Mouse (Mus musculus): ENCODE data around the gene Ostm1.

Gene Ostm1

DNA sequence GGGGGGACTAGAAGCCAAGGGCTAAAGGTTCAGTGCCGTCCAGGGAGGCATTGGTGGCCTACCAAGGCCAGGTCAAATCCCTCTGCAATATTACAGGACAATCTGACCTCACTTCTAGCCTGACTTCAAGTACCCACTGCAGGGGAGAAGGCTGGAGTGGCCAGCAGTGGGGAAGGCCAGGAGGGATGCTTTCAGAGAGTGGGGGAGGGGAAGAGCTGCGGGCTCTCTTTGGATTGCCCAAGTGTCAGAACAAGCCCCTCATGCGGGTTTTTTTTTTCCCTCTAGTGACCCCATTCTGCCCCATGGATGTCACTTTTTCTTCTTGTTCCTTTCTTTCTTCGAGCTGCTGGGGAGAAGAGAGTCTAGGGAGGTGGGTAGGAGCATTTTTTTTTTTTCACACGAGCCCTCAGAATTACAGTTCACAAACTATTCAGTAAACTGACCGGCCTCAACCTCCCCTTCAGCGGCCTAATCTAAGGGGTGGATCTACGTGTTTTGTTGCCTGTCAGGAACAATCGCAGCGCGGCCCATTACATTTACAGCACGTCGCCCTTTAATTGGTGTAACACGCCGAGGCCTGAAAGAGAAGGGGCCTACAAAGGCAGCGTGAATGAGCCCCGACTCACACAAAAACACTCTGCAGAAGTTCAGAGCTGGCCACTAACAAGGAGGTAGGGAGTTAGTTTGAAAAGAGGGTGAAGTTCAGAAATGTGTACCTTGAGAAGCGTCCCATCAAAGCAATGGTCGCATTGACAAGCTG lies 47.2 kb downstream of the Ostm1 start:
- DNase-seq = peak; percentile 78

DNA sequence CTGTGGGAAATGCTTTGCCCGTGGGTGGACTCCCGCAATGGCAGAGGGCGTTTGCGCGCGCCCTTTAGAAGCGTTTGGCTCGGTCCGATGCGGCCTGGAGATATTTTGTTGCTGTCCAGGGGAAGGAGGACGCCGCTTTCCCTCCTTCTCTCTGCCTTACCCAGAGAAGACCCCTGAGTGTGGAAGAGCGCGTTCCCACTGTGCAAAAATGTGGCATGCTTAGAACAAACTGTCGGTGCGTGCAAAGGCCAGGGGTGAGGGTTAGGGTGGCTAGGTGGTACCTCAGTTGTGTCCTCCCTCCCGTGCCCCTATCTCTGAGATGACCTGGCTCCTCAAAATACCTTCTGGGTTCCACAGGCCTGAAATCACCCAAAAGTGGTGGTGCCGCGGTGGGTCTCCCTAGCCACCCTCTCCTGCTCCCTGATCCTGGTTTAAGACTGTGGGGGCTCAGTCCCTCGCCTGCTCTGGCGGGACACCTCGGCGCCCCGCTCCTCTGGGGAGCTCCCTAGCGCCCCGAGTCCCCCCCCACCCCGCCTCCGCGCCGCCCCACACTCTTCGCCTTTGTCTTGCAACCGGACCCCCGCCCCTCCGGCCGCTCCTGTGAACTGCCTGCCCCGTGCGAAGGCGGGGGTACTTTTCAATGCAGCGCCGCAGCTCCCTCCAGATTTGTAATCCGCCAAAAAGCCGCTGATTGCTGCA lies 48.3 kb downstream of the Ostm1 start:
- DNase-seq = peak; percentile 45

DNA sequence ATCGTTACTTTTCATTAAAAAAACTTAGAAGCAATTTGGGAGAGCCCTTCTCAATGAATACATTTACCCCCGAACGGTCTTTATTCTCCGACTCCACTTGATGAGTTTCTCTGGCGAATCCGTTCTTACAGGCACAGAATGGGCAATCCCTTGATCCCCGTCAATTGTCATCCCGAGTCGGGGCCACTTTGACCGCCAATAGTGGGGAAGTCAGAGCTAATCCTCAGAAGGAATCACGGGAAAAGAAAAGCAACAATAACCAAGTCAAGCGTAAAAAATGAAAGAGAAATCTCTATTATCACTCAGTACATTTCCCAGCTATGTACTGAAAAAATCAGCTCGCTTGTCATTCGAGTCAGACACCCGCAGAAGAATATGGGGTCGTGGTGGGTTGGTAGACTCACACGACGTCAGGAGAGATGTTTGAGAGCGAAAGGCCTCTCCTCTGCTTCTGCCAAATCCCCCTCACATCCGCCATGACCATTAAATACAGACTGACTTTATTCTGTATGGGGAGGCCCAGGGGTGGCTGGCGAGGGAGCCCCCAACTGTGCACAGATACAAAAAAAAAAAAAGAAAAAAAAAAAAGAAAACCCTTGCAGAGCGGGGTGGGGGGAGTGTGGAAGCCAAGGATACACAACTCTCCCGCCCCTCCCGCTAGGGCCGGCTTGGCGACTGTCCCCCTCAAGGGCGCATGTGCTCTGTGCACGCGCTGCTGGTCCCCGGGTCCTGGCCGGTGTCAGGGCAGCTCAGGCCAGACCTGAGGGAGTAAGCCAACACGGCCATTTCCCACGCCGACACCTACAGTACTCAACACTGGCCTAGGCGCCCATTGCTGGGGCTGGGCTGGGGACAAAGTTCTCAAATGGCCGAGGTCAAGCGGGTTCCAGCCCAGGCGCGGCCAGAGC lies 49.1 kb downstream of the Ostm1 start:
- peak; percentile 61 for DNase-seq

GRCm38 (mm10) chr10:42633361-42634121 lies 49.9 kb downstream of the Ostm1 start:
- DNase-seq = peak; percentile 31

- DNase-seq = peak; percentile 27
Measured at GRCm38 (mm10) chr10:42634122-42634720, 50.6 kb downstream of the Ostm1 start.

- peak; percentile 19 for DNase-seq
Measured at GRCm38 (mm10) chr10:42635046-42635445, 51.4 kb downstream of the Ostm1 start.

DNA sequence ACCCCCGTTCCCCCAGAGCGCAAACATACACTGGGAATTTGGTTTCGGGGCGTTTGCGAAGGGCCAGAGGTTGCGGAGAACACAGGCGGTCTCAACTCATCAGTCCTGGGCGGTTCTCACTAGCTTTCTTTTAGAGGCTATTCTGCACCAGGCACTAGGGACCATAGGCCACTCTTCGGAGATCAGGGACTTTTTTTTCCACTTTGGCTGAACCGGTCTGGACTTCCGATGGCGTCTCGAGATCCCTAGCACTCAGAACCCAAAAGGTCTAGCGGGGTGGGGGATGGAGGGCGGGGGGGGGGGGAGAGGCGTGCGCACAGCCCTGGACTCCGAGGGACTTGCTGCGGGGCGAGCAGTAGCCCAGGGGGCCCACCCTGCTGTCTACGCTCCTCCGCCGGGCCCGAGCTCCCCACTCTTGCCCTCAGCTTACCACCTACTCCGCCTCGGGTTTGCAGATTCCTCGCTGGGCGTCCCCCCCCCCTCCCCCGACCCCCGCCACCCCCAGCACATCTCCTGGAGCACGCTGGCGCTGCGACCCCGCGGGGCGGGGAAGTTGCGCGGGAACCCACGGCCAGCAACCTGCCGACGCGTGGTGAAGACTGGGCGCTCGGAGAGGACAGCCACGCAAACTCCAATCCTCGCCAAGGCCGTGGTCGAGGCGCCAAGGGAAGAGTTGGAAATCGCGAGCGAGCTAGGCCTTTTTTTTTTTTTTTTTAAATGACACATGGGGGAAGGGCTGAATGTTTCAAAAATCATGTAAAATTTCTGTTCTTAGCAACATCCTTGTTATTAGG lies 52.1 kb downstream of the Ostm1 start:
- peak; percentile 50 for DNase-seq

DNA sequence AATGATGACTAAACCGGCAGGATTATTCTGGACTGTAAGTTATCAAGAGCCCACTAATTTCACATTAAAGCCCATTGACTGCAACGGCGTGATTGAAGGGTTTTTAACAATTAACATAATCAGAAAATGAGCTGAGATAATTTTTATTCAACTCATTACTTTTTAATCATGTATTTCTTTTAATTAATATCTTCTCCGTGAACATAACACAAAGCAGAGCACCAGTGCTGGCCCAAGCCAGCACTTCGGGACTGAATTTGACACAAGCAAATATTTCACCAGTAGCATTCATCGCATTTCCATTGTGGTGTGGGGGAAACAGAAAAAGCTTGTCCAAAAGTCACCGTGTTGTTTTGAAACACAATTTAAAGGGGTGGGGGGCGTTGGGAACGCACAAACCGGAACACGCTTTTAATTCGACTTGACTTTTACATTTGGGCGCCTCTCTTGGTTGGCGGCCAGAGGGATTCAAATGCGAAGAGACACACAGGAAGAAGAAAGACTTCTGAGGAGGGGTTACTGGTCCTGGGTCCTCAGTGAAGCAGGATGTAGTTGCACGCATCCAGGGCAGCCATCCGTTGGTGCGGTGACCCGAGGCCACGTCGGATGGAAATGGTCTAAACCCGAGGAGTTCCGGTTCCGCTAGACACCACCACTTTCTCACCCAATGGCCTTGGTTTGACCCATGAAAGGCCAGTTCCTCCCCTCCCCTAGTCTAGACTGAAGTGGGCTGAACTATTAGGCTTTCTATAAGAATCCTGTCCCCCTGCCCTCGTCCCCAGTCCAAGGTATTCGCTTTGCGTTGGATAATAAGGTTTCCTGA lies 52.9 kb downstream of the Ostm1 start:
- peak; percentile 44 for DNase-seq

GRCm38 (mm10) chr10:42637183-42637788 lies 53.7 kb downstream of the Ostm1 start:
- peak; percentile 90 for DNase-seq

- DNase-seq = no peak
Measured at GRCm38 (mm10) chr10:42639856-42640255, 56.2 kb downstream of the Ostm1 start.

- no peak for DNase-seq
Measured at GRCm38 (mm10) chr10:42643638-42644037, 60.0 kb downstream of the Ostm1 start.

DNA sequence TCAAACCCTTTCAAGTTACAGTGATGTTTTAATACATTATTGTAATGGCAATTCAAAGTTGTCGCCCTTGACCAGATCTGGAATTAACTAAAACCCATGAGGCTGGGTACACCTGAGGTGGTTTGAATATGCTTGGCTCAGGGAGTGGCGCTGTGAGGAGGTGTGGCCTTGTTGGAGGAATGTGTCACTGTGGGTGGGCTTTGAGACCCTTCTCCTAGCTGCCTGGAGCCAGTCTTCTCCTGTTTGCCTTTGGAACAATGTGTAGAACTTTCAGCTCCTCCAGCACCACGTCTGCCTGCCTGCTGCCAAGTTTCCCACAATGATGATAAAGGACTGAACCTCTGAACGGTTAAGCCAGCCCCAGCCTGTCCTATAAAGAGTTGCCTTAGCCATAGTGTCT lies 62.7 kb downstream of the Ostm1 start:
- DNase-seq = no peak

DNA sequence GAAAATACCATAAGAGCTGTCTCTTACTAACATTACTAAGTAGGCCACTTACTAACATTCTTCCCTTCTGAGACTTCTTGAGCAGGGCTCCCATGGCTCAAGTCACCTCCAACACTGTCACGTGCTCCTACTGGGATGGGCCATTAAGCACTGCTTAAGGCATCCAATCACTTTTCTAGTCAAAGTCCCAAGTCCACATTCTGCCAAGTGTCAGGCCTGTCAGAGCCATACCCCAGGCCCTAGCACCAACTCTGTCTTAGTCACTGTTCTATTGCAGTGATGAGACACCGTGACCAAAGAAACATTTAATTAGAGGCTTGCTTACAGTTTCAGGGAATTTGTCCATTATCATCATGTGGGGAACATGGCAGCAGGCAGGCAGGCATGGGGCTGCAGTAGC lies 78.3 kb downstream of the Ostm1 start:
- DNase-seq = no peak

- no peak for DNase-seq
Measured at GRCm38 (mm10) chr10:42669970-42670369, 86.3 kb downstream of the Ostm1 start.

GRCm38 (mm10) chr10:42672798-42673197 lies 89.2 kb downstream of the Ostm1 start:
- no peak for DNase-seq

DNA sequence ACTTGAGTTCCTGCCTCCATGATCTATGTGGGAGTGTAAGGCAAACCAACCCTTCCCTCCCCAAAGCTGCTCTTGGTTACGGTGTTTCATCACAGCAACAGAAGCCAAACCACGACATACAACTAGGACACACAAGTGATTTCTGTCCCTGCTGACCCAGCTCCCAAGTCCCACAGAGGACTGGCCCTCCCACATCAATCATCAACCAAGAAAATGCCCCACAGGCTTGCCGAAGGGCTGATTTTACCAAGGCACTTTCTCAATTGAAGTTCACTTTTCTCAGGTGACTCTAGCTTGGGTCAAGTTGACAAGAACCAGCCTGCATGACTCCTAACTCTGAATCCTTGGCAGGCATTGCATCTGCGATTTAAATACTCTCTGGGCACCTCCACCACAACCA lies 91.9 kb downstream of the Ostm1 start:
- no peak for DNase-seq

GRCm38 (mm10) chr10:42678331-42678730 lies 94.7 kb downstream of the Ostm1 start:
- no peak for DNase-seq

DNA sequence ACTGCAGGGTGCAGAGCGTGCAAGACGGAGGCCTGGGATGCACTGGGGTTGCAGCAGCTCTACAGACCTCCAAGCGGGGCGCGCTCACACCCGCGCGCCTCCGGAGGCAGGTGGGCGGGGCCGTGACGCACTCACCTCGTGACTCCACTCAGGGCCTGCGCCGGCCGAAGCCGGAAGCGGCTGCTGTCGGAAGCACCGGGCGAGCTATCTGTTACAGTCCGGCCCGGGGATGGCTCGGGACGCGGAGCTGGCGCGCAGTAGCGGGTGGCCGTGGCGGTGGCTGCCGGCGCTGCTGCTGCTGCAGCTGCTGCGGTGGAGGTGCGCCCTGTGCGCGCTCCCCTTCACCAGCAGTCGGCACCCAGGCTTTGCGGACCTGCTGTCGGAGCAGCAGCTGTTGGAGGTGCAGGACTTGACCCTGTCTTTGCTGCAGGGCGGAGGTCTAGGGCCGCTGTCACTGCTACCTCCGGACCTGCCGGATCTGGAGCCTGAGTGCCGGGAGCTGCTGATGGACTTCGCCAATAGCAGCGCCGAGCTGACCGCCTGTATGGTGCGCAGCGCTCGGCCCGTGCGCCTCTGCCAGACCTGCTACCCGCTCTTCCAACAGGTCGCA lies 95.2 kb downstream of the Ostm1 start:
- DNase-seq = peak; percentile 96

DNA sequence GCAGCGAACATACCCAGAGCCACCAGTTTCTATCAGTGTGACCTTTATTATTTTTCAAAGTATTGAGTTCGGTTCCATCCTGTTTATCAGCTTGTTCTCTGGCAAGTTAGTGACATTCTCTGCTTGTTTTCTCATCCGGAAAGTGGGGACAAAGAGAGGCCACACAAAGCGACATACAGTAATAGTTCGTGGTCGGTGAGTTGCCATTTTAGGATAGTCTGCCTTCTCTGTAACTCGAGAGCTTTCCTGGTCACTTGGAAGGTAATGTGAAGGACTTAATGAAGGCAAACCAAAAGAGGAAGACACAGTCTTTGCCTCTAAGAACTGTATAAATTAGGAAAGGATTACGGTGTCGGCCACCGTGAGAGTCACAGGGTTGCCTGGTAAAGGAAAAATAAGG lies 96.0 kb downstream of the Ostm1 start:
- no peak for DNase-seq
